Comparison of ENCODE assay signal across 8 mouse cellular contexts in genomic region chr11:117249282-117249984, GRCm38 (mm10). TPM values are rescaled to one million over a fixed set of nuclear protein-coding genes. Genes with fewer than 3 reads are reported as not detected.
A peak's percentile ranks its signal among the peaks of the same experiment; 100 is the strongest.
DNase-seq lines count a peak whose midpoint lies in the region; ATAC-seq and TF ChIP-seq lines count a peak whose summit lies in the region.
"Had no signal": no experiment of that assay in that cellular context is flagged by ENCODE, and none has a peak within 500 bp of the region (broad histone marks: within the 10 kb centered on the region; RNA-seq: fewer than 3 reads in every experiment).

No protein-coding gene starts in this region.

- H3K4me2 ChIP-seq in kidney, embryonic 15.5 days = no peak overlapping the region
- no peak overlapping the region for H3K4me2 ChIP-seq in forebrain, embryonic 13.5 days
- no peak overlapping the region for H3K4me2 ChIP-seq in limb, embryonic 15.5 days

- no peaks in the 10 kb centered on the region for H3K27me3 ChIP-seq in kidney, embryonic 15.5 days
- no peaks in the 10 kb centered on the region for H3K27me3 ChIP-seq in kidney, adult 2 months (replicated peaks; ENCODE audit: control insufficient read depth, insufficient read depth, low read length)
- no peaks in the 10 kb centered on the region for H3K27me3 ChIP-seq in forebrain, embryonic 13.5 days
- no peaks in the 10 kb centered on the region for H3K27me3 ChIP-seq in limb, embryonic 15.5 days
- H3K27me3 ChIP-seq: Patski had no signal

- no peaks in the 10 kb centered on the region for H3K9me3 ChIP-seq in kidney, embryonic 15.5 days (replicated peaks)
- no peaks in the 10 kb centered on the region for H3K9me3 ChIP-seq in forebrain, embryonic 13.5 days (replicated peaks)
- H3K9me3 ChIP-seq in limb, embryonic 15.5 days = no peaks in the 10 kb centered on the region

- no peak for TF ChIP-seq POLR2A in kidney, adult 2 months (IDR thresholded peaks at IDR 0.05; ENCODE audit: low read depth, low read length)

- 56% methylated on average over 18 of the region's 18 CpGs for WGBS in kidney, embryonic 15.5 days
- WGBS in kidney, adult 2 months = 63% methylated on average over 18 of the region's 18 CpGs
- 73% methylated on average over 18 of the region's 18 CpGs for WGBS in forebrain, embryonic 13.5 days
- 70% methylated on average over 18 of the region's 18 CpGs for WGBS in limb, embryonic 15.5 days

- no peak for TF ChIP-seq CTCF in kidney, adult 2 months (conservative IDR thresholded peaks at IDR 0.05; ENCODE audit: insufficient read depth, insufficient read length, low read depth, low read length)

- H3K4me3 ChIP-seq in kidney, embryonic 15.5 days (replicated peaks) = no peak overlapping the region
- H3K4me3 ChIP-seq in kidney, adult 2 months (ENCODE audit: insufficient read depth, low read depth, low read length) = no peak overlapping the region
- H3K4me3 ChIP-seq in forebrain, embryonic 13.5 days = no peak overlapping the region
- H3K4me3 ChIP-seq in limb, embryonic 15.5 days = no peak overlapping the region

- peak overlapping the region; percentile 71 for H3K27ac ChIP-seq in kidney, embryonic 15.5 days
- no peak overlapping the region for H3K27ac ChIP-seq in kidney, adult 2 months (ENCODE audit: insufficient read depth, low read depth, low read length)
- H3K27ac ChIP-seq in forebrain, embryonic 13.5 days = peak overlapping the region; percentile 12
- H3K27ac ChIP-seq in limb, embryonic 15.5 days = peak overlapping the region; percentile 35; the same call in 1 of the 2 replicates

- peaks cover 90% of the 10 kb centered on the region for H3K4me1 ChIP-seq in kidney, embryonic 15.5 days
- H3K4me1 ChIP-seq in kidney, adult 2 months (ENCODE audit: control insufficient read depth, insufficient read depth, low read length) = peaks cover 22% of the 10 kb centered on the region
- peaks cover 28% of the 10 kb centered on the region for H3K4me1 ChIP-seq in forebrain, embryonic 13.5 days
- H3K4me1 ChIP-seq in limb, embryonic 15.5 days = peaks cover 51% of the 10 kb centered on the region

- H3K9ac ChIP-seq in kidney, embryonic 15.5 days = no peak overlapping the region
- H3K9ac ChIP-seq in forebrain, embryonic 13.5 days = no peak overlapping the region
- no peak overlapping the region for H3K9ac ChIP-seq in limb, embryonic 15.5 days

- DNase-seq in kidney, adult 2 months = no peak
- DNase-seq in Muller cell, postnatal 12 days (ENCODE audit: inconsistent ontology term) = peak; percentile 48
- no peak for DNase-seq in layer of hippocampus, adult 18-20 months (ENCODE audit: low spot score in 2 of 2)
- DNase-seq in spleen, postnatal 14 days (ENCODE audit: low spot score in 2 of 2) = no peak

- H3K36me3 ChIP-seq in kidney, embryonic 15.5 days = no peaks in the 10 kb centered on the region
- H3K36me3 ChIP-seq in kidney, adult 2 months (ENCODE audit: control insufficient read depth, insufficient read depth, low read length) = no peaks in the 10 kb centered on the region
- no peaks in the 10 kb centered on the region for H3K36me3 ChIP-seq in forebrain, embryonic 13.5 days (ENCODE audit: poor library complexity, severe bottlenecking)
- peaks cover 6% of the 10 kb centered on the region; the same call in 1 of the 2 replicates for H3K36me3 ChIP-seq in limb, embryonic 15.5 days

- ATAC-seq in kidney, embryonic 15.5 days (replicated peaks; ENCODE audit: low FRiP score) = no peak
- no peak for ATAC-seq in forebrain, embryonic 13.5 days
- ATAC-seq in limb, embryonic 15.5 days (ENCODE audit: insufficient number of reproducible peaks, low FRiP score, low TSS enrichment, low read depth) = no peak
- ATAC-seq: Patski had no signal

RNA-seq across cellular contexts. Expression of gene Sept9, which starts 50.0 kb away (rescaled TPM):
- 120 and 126 TPM in 2 replicates for polyA plus RNA-seq in kidney, embryonic 15.5 days (2015; fragmentation: Nextera tagmentation; extraction: Ambion mirVana)
- 22.2 and 25.9 TPM in 2 replicates for polyA plus RNA-seq in kidney, adult 2 months (2012; rRNA removed)
- polyA plus RNA-seq in forebrain, embryonic 13.5 days (2015; fragmentation: Nextera tagmentation; extraction: Ambion mirVana) = 142 and 148 TPM in 2 replicates
- 135 and 139 TPM in 2 replicates for polyA plus RNA-seq in limb, embryonic 15.5 days (2015; fragmentation: Nextera tagmentation; extraction: Ambion mirVana)
- 100 to 1,000 TPM; 121 to 122 TPM for total RNA-seq in layer of hippocampus, adult 18-20 months (2021)
